Mouse (Mus musculus) E14TG2a.4 (cell line): Measurements from ENCODE around the gene Anapc1.
A peak's percentile ranks its signal among the peaks of the same experiment; 100 is the strongest.

Experiments used
- H3K27me3 ChIP-seq: 2 replicates; pipeline ENCODE4 v1.6.1; 2014; ENCODE audit warnings: low read length, control low read depth; ENCODE audit not compliant: insufficient read depth
- H3K36me3 ChIP-seq: 2 replicates; pipeline ENCODE4 v1.6.1; 2014; ENCODE audit warnings: low read length, control low read depth; ENCODE audit not compliant: insufficient read depth
- H3K4me1 ChIP-seq: replicated peaks from 2 replicates; pipeline ENCODE4 v1.6.1; 2014; ENCODE audit warnings: low read depth, low read length, control low read depth
- H3K4me3 ChIP-seq: replicated peaks from 2 replicates; pipeline ENCODE4 v1.5.1; 2014; ENCODE audit warnings: mild to moderate bottlenecking, low read length
- H3K9me3 ChIP-seq: 2 replicates; pipeline ENCODE4 v1.6.1; 2014; ENCODE audit warnings: low read length, control low read depth
- CTCF ChIP-seq: conservative IDR thresholded peaks from 2 replicates; pipeline ENCODE4 v1.5.1; 2014; ENCODE audit warnings: low read length
- NANOG ChIP-seq: IDR thresholded peaks from 2 replicates; pipeline ENCODE4 v1.6.1; 2014; ENCODE audit warnings: borderline replicate concordance, low read length, mixed read lengths
- POU5F1 ChIP-seq: IDR thresholded peaks from 2 replicates; pipeline ENCODE4 v1.6.1; 2014; ENCODE audit warnings: low read length, borderline replicate concordance

The Anapc1 gene

DNA sequence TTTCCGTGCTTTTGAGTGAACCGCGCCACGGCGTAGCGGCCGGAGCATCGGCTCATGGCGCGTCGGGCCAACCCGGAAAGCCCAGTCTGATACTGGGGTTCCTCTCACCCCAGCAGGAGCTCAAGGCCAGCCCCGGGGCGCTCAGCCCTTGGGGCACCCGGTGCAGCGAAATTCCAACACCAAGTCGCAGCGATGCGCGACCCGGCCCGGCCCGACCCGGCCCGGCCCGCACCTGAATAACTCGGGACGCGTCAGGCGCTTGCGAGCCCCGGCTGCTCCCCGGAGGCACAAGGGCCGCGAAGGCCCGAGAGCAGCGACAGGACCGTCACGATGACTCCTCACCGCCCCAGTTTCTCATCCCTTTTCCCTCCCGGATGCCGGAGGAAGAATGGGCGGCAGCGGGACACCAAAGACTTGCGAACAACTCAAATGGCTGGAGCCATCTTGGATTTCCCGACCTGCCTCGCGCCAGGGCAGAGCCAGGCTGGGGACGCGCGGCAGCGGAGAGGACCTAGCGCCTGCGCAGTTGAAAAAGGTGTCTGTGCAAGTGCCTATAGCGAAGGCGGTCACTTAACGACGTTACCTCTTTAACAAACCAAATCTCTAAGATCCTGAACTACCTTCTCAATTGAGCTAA lies at the start of gene Anapc1:
Gene Anapc1, minus strand, starts transcription at position 471 of the 637 bp plus-strand sequence.
- H3K4me1 ChIP-seq, result peaks cover 19% of the 10 kb centered on the region
- no peaks in the 10 kb centered on the region for H3K27me3 ChIP-seq
- TF ChIP-seq POU5F1 (no peak), CTCF (no peak), NANOG (no peak)

DNA sequence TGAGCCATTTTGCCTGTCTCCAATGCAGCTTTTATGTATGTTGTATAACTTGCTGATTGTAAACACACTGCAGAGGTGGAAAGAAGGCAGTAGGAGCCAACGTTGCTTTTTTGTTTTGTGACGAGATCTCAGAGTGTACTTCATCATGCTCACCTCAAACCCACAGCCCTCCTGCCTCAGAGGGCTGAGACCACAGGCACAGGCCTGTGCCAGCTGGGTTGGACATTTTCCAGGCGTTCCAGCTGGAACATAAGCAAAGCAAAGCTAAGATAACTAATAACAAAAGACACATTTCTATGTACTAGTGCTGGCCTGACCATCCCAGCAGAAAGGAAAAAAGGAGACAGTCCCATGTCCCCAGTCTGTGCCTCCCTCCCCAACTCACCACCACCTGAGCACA lies 47.9 kb upstream of the Anapc1 start:
- TF ChIP-seq POU5F1, result no peak
- no peak for TF ChIP-seq NANOG
- no peak for TF ChIP-seq CTCF
- H3K4me1 ChIP-seq, result no peaks in the 10 kb centered on the region
- no peaks in the 10 kb centered on the region for H3K36me3 ChIP-seq
- no peaks in the 10 kb centered on the region for H3K27me3 ChIP-seq
- H3K9me3 ChIP-seq, result no peaks in the 10 kb centered on the region
- no peak overlapping the region for H3K4me3 ChIP-seq

More for the DNA sequence above, at the start of gene Anapc1:
- Histone ChIP-seq H3K9me3 (no peaks in the 10 kb centered on the region), H3K4me3 (peak within 1 kb of the TSS; percentile 97), H3K36me3 (peaks cover 34% of the 10 kb centered on the region)

DNA sequence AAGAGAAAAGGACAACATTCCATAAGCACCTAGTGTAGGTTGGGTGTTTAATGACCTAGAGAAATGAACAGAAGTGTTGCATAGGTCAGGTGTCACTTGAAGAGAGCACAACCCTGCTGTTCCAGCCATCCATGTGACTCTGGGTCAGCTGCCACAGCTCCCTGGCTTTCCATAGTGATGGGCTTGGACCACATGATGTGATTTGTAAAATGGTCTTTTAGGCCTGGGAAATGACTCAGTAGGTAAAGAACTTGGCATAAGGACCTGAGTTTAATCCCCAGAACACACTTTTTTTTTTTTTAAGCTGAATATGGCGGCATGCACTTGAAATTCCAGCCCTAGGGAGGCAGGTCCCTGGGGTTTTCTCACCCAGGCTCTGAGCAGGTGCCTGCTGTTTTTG lies 44.8 kb upstream of the Anapc1 start:
- Histone ChIP-seq H3K4me1 (no peaks in the 10 kb centered on the region), H3K9me3 (no peaks in the 10 kb centered on the region), H3K4me3 (no peak overlapping the region), H3K27me3 (no peaks in the 10 kb centered on the region), H3K36me3 (no peaks in the 10 kb centered on the region)
- no peak for TF ChIP-seq POU5F1
- TF ChIP-seq CTCF, result no peak
- TF ChIP-seq NANOG, result no peak

DNA sequence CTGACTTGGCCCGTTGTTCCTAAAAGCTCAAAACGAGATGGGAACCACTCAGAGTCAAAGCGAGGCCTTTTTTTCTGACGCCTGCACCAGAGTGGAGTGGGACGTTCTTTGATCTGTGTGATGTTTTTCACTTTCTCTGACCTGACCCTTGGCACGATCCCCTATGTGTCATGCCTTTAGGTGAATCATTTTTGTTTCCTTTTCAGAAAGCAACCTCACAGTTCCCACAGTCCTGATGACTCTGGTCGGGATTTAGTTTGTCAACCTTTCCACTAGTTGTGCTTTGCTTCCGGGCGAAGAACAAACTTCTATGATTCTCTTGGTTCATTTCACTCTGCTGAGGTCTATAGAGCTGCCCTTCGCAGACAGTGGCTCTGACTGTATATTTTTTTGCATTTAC lies 44.3 kb upstream of the Anapc1 start:
- H3K9me3 ChIP-seq, result no peaks in the 10 kb centered on the region
- H3K27me3 ChIP-seq, result no peaks in the 10 kb centered on the region
- H3K4me3 ChIP-seq, result no peak overlapping the region
- no peaks in the 10 kb centered on the region for H3K4me1 ChIP-seq
- TF ChIP-seq NANOG (no peak), POU5F1 (no peak), CTCF (no peak)
- no peaks in the 10 kb centered on the region for H3K36me3 ChIP-seq

DNA sequence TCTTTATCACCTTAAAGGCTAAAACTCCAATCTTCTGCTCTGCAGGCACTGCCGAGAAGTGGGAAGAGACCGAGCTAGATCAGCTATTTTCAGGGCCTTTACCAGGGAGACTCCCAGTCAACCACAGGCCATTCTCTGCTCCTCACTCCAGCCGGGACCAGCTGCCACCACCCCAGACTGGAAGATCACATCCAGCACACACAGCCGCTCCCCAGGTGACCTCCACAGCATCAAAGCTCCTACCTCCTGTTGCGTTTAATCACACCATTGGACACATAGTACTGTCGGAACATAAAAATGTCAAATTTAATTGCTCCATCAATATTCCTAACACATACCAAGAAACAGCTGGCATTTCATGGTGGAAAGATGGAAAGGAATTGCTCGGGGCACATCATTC lies 42.0 kb upstream of the Anapc1 start:
- no peaks in the 10 kb centered on the region for H3K4me1 ChIP-seq
- TF ChIP-seq CTCF (no peak), POU5F1 (no peak), NANOG (no peak)
- no peak overlapping the region for H3K4me3 ChIP-seq
- H3K27me3 ChIP-seq, result no peaks in the 10 kb centered on the region
- no peaks in the 10 kb centered on the region for H3K9me3 ChIP-seq
- H3K36me3 ChIP-seq, result no peaks in the 10 kb centered on the region

DNA sequence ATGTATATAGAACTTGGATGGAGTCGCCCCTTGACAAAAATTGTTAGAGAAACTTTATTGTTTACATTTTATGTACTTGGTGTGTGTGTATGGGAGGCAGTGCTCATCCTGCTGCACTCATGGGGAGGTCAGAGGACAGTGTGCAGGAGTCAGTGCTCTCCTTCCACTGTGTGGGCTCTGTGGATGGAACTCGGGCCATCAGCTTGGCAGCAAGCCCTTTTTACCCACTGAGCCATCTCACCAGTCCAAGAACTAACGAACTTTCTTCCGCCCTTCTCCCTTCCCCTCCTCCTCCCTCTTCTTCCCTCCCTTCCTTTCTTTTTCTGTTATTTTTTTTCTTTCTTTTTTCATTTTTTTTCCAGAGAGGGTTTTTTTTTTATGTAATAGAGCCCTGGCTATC lies 40.9 kb upstream of the Anapc1 start:
- no peak for TF ChIP-seq CTCF
- no peak for TF ChIP-seq POU5F1
- no peak overlapping the region for H3K4me3 ChIP-seq
- no peaks in the 10 kb centered on the region for H3K4me1 ChIP-seq
- H3K9me3 ChIP-seq, result no peaks in the 10 kb centered on the region
- H3K27me3 ChIP-seq, result no peaks in the 10 kb centered on the region
- H3K36me3 ChIP-seq, result no peaks in the 10 kb centered on the region

DNA sequence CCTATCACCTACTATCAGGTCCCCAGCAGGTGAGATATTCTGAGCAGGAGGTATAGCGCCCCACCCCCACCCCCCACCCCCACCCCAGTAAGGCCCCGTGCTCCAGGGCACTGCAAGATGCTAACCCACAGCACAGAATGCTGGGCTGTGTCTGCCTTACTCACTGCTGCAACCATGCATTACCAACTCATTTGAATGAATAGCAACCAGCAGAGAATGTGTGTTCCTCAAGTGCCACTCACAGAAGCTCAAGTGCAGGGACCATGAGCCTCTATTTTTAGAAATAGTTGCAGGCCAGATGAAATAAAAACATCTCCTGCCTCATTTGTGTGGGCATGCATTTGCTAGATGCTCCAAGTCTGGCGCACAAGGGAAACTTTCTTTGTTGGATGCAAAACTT lies 40.4 kb upstream of the Anapc1 start:
- no peak overlapping the region for H3K4me3 ChIP-seq
- H3K27me3 ChIP-seq, result no peaks in the 10 kb centered on the region
- H3K36me3 ChIP-seq, result no peaks in the 10 kb centered on the region
- no peaks in the 10 kb centered on the region for H3K9me3 ChIP-seq
- TF ChIP-seq NANOG (no peak), POU5F1 (no peak), CTCF (no peak)
- H3K4me1 ChIP-seq, result no peaks in the 10 kb centered on the region

DNA sequence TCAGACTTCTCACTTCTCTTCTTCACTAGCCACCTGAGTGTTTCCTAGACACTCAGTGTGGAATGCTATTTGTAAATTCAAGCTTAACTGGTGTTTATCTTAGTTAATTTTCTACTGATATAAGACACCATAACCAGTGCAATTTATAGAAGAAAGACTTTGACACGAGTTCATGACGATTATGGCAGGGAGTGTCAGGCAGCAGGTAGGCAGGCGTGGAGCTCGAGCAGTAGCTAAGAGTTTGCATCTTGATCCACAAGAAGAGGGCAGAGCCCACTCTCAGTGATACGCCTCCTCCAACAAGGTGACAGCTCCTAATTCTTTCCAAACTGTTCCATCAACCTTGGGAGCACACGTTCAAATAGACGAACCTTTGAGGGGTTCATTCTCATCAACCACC lies 39.4 kb upstream of the Anapc1 start:
- no peak for TF ChIP-seq CTCF
- TF ChIP-seq NANOG, result no peak
- TF ChIP-seq POU5F1, result no peak
- Histone ChIP-seq H3K9me3 (no peaks in the 10 kb centered on the region), H3K36me3 (no peaks in the 10 kb centered on the region), H3K27me3 (no peaks in the 10 kb centered on the region), H3K4me1 (no peaks in the 10 kb centered on the region), H3K4me3 (no peak overlapping the region)

DNA sequence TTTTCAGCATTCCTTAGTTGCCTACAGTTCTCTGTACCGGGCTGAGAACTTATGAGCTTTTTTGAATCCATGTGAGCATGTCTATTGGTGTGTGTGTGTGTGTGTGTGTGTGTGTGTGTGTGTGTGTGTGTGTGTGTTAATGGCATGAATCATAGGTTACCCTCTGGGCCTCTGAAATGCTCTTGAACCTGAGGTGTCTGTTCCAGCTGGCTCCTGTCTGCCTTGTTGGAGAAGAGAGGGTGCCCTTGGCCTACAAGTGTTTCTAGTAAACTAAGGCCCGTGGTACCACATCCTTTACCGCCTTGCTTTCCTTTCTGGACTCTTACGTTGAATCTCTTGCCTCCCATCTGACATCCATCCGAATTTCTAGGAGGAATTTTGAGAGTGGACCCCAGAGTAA lies 38.9 kb upstream of the Anapc1 start:
- no peak overlapping the region for H3K4me3 ChIP-seq
- H3K9me3 ChIP-seq, result no peaks in the 10 kb centered on the region
- H3K27me3 ChIP-seq, result no peaks in the 10 kb centered on the region
- no peak for TF ChIP-seq NANOG
- TF ChIP-seq CTCF, result no peak
- no peak for TF ChIP-seq POU5F1
- no peaks in the 10 kb centered on the region for H3K36me3 ChIP-seq
- H3K4me1 ChIP-seq, result no peaks in the 10 kb centered on the region
